Mouse (Mus musculus) intestine, embryonic 15.5 days (tissue): ENCODE data around the gene Ppfia4. TPM values are rescaled to one million over a fixed set of nuclear protein-coding genes. Genes with fewer than 3 reads are reported as not detected.

Experiments used
- ATAC-seq: fragments of 200-750 bp; cut with Nextera tagmentation; 2 replicates; pipeline ENCODE4 v1.8.0; 2017; ENCODE audit warnings: moderate TSS enrichment, moderate library complexity
- H3K27ac ChIP-seq: fragments of 300-500 bp; sonication (generic); 2 replicates; pipeline ENCODE4 v1.5.1; 2015; ENCODE audit warnings: mild to moderate bottlenecking, inconsistent platforms
- H3K27me3 ChIP-seq: fragments of 300-500 bp; sonication (generic); replicated peaks from 2 replicates; pipeline ENCODE4 v1.6.1; 2015; ENCODE audit warnings: inconsistent platforms
- H3K36me3 ChIP-seq: fragments of 300-500 bp; sonication (generic); 2 replicates; pipeline ENCODE4 v1.6.1; 2015; ENCODE audit warnings: inconsistent platforms
- H3K4me1 ChIP-seq: fragments of 300-500 bp; sonication (generic); replicated peaks from 2 replicates; pipeline ENCODE4 v1.6.1; 2015; ENCODE audit warnings: inconsistent platforms
- H3K4me2 ChIP-seq: fragments of 300-500 bp; sonication (generic); replicated peaks from 2 replicates; pipeline ENCODE4 v1.6.1; 2015; ENCODE audit warnings: mild to moderate bottlenecking, inconsistent platforms
- H3K4me3 ChIP-seq: fragments of 300-500 bp; sonication (generic); replicated peaks from 2 replicates; pipeline ENCODE4 v1.5.1; 2015; ENCODE audit warnings: inconsistent platforms
- H3K9ac ChIP-seq: fragments of 300-500 bp; sonication (generic); 2 replicates; pipeline ENCODE4 v1.6.1; 2015; ENCODE audit warnings: inconsistent platforms
- H3K9me3 ChIP-seq: fragments of 300-500 bp; sonication (generic); 2 replicates; pipeline ENCODE4 v1.6.1; 2016; ENCODE audit warnings: inconsistent platforms
- WGBS: fragments of 180-500 bp; shearing (Covaris S2); methylation state at CpG from one replicate; pipeline ENCODE4 v1.1.7; 2015; 5-methylcytosine and 5-hydroxymethylcytosine counted together
- polyA plus RNA-seq: library from polyadenylated mRNA; unstranded; fragments of >200 nt; fragmentation: Nextera tagmentation; extraction: Ambion mirVana; gene quantifications from 2 replicates; pipeline ENCODE4 v1.2.1, GENCODE M21; 2015

Ppfia4 gene
- polyA plus RNA-seq, 1 experiment from 2014 or later: 3.9 TPM

DNA sequence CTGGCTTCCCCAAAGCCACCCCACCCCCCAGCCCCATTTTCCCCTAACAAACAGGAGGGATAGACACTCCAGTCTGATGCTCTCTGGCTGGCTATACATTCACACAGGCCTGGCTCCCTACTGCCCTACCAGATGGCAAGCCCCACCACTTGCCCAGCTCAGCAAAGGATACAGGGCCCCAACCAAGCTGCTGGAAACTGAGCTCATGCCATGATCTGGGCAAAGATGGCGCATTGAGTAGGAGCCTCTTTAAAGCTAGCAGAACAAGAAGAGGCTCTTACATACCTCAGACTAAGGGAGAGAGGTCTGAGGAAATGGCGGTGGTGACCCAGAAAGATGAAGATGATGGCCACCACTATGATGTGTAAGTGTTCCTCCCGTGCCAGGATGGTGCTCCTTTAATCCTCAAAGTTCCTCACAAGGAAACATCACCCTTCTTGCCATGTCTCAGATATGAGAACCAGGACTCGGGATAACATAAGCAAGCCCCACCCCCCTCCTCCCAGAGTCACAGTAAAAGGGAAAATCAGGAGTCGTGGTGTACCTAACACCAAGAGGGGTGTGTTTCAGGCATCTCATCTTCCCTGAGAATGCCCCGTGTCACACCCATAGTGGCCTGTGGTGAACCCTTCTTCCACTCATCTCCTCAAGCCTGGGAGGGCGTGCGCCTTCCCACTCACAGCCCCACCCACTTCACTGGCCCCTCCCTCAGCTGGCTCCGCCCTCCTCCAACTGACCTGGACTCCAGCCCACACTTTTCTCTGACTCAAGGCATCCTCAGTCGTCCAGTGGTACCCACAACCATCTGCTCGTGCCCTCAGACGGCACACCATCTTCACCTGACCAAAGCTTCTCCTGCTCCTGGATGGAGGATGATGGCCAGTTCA, 3.4 kb upstream of the Ppfia4 start:
- Histone ChIP-seq H3K9ac (no peak overlapping the region), H3K9me3 (no peaks in the 10 kb centered on the region), H3K27ac (no peak overlapping the region), H3K4me1 (peaks cover 12% of the 10 kb centered on the region), H3K4me3 (no peak overlapping the region), H3K4me2 (no peak overlapping the region), H3K36me3 (no peaks in the 10 kb centered on the region), H3K27me3 (no peaks in the 10 kb centered on the region)
- ATAC-seq: no peak
- 77% methylated on average over 12 of the region's 12 CpGs for WGBS

DNA sequence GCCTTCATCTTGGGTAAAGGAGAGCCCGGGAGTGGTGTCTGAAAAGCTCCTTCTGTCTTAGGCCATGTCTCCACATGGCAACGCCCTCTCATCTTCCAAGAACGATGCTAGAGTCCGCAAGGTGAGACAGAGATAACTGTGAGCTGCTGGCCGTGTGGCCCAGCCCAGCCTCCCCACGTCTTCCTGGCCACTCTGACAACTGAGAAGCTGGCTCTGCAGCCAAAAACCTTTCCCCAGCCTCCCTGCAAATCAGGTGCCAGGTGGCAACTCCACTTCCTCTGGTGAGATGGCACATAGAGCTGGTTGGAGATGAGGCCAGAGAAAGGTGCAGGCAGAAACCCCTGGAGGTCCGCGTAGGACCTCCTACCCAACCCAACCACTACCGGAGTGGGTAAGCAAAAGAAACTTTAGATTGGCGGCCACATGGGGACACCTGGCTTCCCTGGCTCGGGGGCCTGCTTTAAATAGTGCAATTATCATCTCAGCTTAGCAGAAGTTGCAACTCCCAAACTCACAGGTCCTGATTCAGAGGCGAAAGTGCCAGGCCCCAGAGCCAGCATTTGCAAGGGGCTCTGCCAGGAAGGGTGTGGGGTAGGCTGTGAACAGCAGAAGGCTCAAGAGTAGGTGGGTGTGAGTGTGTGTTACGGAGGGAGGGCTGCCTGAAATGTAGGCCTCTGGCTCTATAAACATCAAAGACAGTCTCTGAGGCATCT, 2.6 kb upstream of the Ppfia4 start:
- H3K27ac ChIP-seq: no peak overlapping the region
- H3K9me3 ChIP-seq: no peaks in the 10 kb centered on the region
- no peak for ATAC-seq
- H3K4me3 ChIP-seq: no peak overlapping the region
- H3K4me2 ChIP-seq: no peak overlapping the region
- no peaks in the 10 kb centered on the region for H3K27me3 ChIP-seq
- no peak overlapping the region for H3K9ac ChIP-seq
- H3K4me1 ChIP-seq: peaks cover 12% of the 10 kb centered on the region
- no peaks in the 10 kb centered on the region for H3K36me3 ChIP-seq
- WGBS: 73% methylated on average over 13 of the region's 13 CpGs

DNA sequence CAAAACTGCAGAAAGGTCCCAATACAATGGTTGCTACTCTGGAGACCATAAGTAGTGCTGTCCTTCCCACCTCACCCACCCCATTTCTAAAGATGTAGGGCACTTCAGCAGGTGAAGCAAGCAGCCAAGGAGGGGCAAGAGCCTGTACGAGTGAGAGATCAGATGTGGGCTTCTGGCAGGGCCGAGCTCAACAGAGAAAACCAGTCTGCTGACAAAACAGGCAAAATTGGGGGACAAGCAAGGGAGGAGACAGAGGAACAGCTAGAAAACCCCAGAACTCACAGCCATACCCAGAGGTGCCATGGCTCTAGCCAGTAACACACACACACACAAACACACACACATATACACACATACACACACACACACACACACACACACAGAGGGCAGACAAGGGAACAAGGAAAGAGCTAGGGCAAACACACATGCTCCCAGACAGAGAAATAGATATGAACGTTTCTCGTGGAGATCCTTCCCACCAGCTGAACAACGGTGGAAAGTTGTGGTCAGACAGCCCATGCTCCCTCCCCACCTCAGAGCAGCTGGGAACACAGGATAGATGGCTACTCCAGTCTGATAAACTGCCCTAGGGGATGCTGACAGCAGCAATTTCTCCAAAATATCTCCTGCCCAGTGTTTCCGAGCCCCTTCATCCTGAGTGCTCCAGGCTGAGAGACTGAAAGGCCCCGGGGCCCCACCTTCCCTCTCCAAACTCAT, 1.5 kb upstream of the Ppfia4 start:
- Histone ChIP-seq H3K27ac (no peak overlapping the region), H3K4me2 (no peak overlapping the region), H3K36me3 (no peaks in the 10 kb centered on the region), H3K9ac (no peak overlapping the region), H3K4me1 (peaks cover 12% of the 10 kb centered on the region), H3K4me3 (no peak overlapping the region), H3K27me3 (no peaks in the 10 kb centered on the region), H3K9me3 (no peaks in the 10 kb centered on the region)
- 61% methylated on average over 7 of the region's 7 CpGs for WGBS
- ATAC-seq: no peak

DNA sequence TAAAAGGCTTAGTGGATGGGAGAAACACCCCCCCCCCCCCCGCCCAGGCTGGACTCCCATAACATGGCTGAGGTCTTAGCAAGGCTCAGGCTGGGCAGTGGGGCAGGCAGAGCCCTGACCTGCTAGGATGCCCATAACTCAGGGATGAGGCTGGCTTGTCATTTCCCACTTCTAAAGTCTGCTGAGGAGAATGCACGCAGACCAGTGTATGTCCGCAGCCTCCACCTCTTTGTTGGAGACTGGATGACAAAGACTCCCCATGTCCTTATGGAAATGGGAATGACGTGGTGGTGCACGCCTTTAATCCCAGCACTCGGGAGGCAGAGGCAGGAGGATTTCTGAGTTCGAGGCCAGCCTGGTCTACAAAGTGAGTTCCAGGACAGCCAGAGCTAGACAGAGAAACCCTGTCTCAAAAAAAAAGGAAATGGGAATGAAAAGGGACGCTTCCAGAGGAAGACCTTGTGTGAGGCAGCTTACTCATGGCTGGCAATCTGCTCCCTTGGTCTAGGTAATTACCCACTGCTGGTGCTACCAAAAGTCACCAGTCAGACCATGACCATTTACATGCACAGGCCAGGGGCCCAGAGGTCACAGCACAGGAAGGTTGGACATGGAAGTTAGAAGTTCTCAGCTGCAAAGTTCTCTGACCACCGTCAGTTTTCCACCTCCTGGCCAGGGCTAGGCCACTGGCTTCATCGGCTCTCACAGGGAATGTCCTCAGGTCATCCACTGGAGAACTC, 813 bp upstream of the Ppfia4 start:
- ATAC-seq: no peak
- 90% methylated on average over 10 of the region's 10 CpGs for WGBS

DNA sequence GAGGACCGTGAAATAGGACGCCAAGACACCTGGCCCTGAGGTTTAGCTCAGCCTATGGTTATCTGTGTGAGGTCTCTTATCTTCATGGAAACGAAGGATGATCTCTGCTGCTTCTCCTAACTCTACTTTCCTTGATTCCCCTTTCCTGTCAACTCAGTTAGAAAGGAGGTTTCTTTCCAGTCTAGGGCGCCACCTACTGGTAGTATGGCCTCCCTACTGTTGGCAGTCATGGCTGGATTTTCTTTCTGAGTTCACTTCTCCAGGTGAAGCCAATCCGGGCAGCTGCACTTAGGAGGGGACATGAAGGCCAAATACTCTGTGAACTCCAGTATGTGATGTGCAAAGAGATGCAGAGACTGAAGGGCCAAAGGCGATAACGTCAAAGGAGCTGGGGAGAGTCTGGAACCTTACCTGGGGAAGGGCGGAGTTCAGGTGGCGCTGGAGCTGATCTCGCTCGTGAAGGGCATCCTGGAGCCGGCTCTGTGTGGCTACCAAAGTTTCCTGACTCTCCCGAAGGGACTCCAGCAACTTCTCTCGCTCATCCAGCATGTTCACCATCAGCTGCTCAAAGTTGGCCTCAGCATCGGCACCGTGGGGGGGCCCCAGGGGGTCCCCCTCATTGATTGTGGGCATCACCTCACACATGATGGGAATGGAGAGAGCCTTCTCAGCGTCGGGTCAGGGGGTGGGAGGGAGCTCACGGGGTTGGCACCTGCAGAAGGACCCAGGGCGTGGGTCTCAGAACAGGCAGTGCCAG, 671 bp downstream of the Ppfia4 start:
- ATAC-seq: peak; percentile 15; the same call in 1 of the 2 replicates
- no peaks in the 10 kb centered on the region for H3K9me3 ChIP-seq
- H3K4me2 ChIP-seq: no peak overlapping the region
- H3K27ac ChIP-seq: no peak overlapping the region
- no peaks in the 10 kb centered on the region for H3K27me3 ChIP-seq
- no peaks in the 10 kb centered on the region for H3K36me3 ChIP-seq
- WGBS: 55% methylated on average over 20 of the region's 20 CpGs
- peaks cover 12% of the 10 kb centered on the region for H3K4me1 ChIP-seq
- H3K4me3 ChIP-seq: no peak overlapping the region
- H3K9ac ChIP-seq: no peak overlapping the region

More for the DNA sequence above, 813 bp upstream of the Ppfia4 start:
- no peak overlapping the region for H3K9ac ChIP-seq
- peak overlapping the region; percentile 31; the same call in 1 of the 2 replicates for H3K4me2 ChIP-seq
- H3K27ac ChIP-seq: no peak overlapping the region
- H3K27me3 ChIP-seq: no peaks in the 10 kb centered on the region
- H3K4me1 ChIP-seq: peaks cover 12% of the 10 kb centered on the region
- no peaks in the 10 kb centered on the region for H3K9me3 ChIP-seq
- no peak overlapping the region for H3K4me3 ChIP-seq
- H3K36me3 ChIP-seq: no peaks in the 10 kb centered on the region

DNA sequence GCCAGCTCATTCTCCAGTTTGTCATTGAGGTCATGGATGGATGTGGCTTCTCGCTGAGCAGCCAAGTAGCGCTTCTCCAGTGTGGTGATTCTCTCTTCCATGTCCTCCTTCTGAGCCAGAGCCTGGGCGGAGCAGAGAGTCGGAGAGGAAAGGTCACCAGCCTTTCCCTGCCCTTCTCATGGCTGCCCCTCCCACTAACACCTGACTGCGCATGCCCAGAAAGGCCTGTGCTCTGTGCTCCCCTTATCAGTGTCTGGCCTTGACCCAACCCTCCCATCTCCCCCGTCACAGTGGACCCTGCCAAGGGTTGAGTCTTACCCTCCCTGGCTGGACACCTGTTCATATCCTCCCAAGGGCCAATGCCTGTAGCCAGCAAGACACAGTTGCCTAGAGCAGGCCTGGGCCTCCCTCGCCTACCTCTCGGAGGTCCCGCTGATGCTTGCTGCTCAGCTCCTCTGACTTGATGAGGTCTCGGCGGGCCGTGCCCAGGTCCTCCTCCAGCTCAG, 5.8 kb downstream of the Ppfia4 start:
- Histone ChIP-seq H3K4me2 (no peak overlapping the region), H3K4me3 (no peak overlapping the region), H3K27ac (no peak overlapping the region), H3K9me3 (no peaks in the 10 kb centered on the region), H3K27me3 (no peaks in the 10 kb centered on the region), H3K36me3 (no peaks in the 10 kb centered on the region), H3K4me1 (peaks cover under 1% of the 10 kb centered on the region; the same call in 1 of the 2 replicates), H3K9ac (no peak overlapping the region)
- peak; percentile 24; the same call in 1 of the 2 replicates for ATAC-seq
- 90% methylated on average over 12 of the region's 12 CpGs for WGBS

DNA sequence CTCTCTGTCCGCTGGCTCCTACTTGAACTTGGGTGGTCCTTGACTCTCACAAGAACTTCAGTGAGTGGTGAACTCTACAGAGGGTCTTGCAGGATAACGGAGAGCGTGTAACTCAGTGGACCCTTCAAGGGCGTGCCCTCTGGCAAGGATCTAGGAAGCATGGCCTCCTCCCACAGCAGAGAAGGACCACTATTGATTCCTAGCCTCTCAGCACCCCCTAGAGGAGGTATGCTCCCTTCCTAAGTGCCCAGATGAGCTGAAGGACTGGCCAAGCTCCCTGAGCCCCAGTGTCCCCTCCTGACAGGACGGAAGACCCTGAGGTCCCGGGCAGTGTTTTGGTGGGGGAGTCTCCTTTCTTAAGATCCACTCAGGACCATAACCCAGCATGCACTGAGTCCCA, 10.1 kb downstream of the Ppfia4 start:
- H3K9me3 ChIP-seq: no peaks in the 10 kb centered on the region
- H3K36me3 ChIP-seq: no peaks in the 10 kb centered on the region
- H3K4me1 ChIP-seq: peaks cover 4% of the 10 kb centered on the region; the same call in 1 of the 2 replicates
- no peak overlapping the region for H3K27ac ChIP-seq
- ATAC-seq: no peak
- 81% methylated on average over 6 of the region's 6 CpGs for WGBS
- no peak overlapping the region for H3K4me3 ChIP-seq
- no peak overlapping the region for H3K4me2 ChIP-seq
- H3K9ac ChIP-seq: no peak overlapping the region
- no peaks in the 10 kb centered on the region for H3K27me3 ChIP-seq

DNA sequence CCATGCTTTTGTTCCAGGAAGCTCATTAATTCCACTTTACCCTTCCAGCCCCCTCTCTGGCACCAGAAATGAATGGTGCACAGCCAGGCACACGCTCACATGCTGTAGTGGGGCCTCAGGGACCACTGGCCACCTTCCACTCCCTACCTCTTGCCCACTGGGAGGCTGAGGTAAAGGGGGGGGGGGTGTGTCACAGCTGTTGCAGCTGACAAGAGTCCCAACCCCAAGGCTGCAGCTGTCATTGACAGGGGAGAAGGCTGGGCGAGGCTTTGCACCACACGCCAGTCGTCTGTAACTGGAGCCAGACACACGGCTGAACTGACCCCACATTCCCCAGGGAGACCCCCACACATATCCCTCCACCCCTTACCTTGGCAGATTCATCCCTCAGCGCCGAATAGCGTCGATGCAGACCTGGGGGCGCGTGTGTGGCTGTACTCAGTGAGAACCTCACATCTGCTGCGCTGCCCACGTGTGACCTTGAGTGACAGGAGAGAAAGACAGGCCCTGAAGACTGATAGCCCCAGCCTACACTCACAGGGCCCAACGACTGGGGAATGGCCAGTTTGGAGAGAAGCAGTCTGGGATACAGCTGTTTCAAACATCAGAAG, 11.9 kb downstream of the Ppfia4 start:
- peaks cover 4% of the 10 kb centered on the region; the same call in 1 of the 2 replicates for H3K4me1 ChIP-seq
- H3K36me3 ChIP-seq: no peaks in the 10 kb centered on the region
- H3K9ac ChIP-seq: no peak overlapping the region
- H3K27me3 ChIP-seq: no peaks in the 10 kb centered on the region
- no peak overlapping the region for H3K4me3 ChIP-seq
- WGBS: 56% methylated on average over 14 of the region's 14 CpGs
- H3K4me2 ChIP-seq: no peak overlapping the region
- H3K27ac ChIP-seq: no peak overlapping the region
- H3K9me3 ChIP-seq: no peaks in the 10 kb centered on the region
- no peak for ATAC-seq

DNA sequence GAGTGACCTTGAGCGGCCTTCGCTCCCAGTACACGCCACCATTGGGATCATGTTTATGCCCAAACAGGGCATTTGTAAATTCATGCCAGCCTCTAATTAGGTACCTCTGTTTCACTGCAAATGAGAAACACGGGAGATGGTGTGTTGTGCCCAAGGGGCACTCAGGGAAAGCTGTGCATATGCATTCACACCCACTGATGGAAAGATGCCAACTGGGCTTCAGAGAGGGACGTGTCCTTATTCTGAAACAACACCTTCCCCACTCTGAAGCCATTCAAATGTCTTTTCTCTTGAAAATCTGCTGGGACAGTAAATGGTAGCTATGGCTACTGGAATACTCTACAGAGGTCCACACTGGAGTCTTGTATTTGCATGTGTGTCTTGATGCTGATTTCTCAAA, 14.5 kb downstream of the Ppfia4 start:
- Histone ChIP-seq H3K9me3 (no peaks in the 10 kb centered on the region), H3K4me2 (no peak overlapping the region), H3K36me3 (no peaks in the 10 kb centered on the region), H3K27ac (no peak overlapping the region), H3K27me3 (no peaks in the 10 kb centered on the region), H3K9ac (no peak overlapping the region), H3K4me3 (no peak overlapping the region), H3K4me1 (peaks cover 4% of the 10 kb centered on the region; the same call in 1 of the 2 replicates)
- no peak for ATAC-seq
- WGBS: 88% methylated on average over 5 of the region's 5 CpGs

DNA sequence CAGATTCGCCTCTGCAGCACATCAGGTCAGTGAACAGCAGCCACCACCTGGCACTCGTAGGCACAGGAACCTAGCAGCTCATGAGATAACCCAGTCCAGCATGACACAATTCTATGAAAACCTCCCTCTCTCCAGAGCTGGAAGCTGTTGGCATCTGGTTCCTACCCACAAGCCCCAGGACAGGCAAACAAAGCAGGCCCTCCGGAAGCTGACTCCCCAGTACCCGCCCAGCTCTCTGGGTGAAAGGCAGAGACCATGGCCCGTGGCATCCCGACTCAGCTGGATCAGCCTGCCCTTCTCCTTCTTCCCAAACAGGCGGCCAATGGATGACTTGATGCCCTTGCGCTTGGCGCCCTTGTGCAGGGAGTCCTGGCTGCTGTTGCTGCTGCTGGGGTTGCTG, 16.4 kb downstream of the Ppfia4 start:
- no peak overlapping the region for H3K27ac ChIP-seq
- H3K4me1 ChIP-seq: peaks cover 4% of the 10 kb centered on the region; the same call in 1 of the 2 replicates
- no peaks in the 10 kb centered on the region for H3K9me3 ChIP-seq
- no peak overlapping the region for H3K4me2 ChIP-seq
- H3K4me3 ChIP-seq: no peak overlapping the region
- WGBS: 89% methylated on average over 9 of the region's 9 CpGs
- H3K9ac ChIP-seq: no peak overlapping the region
- H3K27me3 ChIP-seq: no peaks in the 10 kb centered on the region
- ATAC-seq: no peak
- H3K36me3 ChIP-seq: no peaks in the 10 kb centered on the region

DNA sequence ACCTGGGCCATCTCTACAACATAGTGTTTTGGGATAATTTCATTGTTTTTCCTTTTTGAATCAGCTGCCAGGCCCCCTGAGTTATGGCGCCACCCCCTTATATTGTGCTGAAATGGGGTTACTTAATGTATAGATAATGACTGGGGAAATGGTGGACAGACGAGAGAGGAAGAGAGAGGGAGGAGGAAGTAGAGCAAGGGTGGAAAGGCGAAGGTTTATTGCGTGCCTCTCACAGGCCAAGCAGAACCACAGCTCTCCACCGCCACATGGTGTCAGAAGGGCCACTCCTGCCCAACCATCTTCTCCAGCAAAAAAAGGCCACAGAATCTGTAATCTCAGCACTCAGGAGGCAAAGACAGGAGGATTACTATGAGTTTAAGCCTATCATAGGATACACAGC, 17.5 kb downstream of the Ppfia4 start:
- H3K4me3 ChIP-seq: no peak overlapping the region
- WGBS: 84% methylated on average over 5 of the region's 5 CpGs
- ATAC-seq: no peak
- no peak overlapping the region for H3K9ac ChIP-seq
- no peak overlapping the region for H3K4me2 ChIP-seq
- no peaks in the 10 kb centered on the region for H3K9me3 ChIP-seq
- H3K27ac ChIP-seq: no peak overlapping the region
- no peaks in the 10 kb centered on the region for H3K36me3 ChIP-seq
- no peaks in the 10 kb centered on the region for H3K4me1 ChIP-seq
- H3K27me3 ChIP-seq: no peaks in the 10 kb centered on the region
